Mouse (Mus musculus): Measurements from ENCODE around the gene Dlx5. TPM values are rescaled to one million over a fixed set of nuclear protein-coding genes. Genes with fewer than 3 reads are reported as not detected.

Gene Dlx5
- 6.2 and 7.1 TPM in 2 replicates for polyA plus RNA-seq (2015; fragmentation: Nextera tagmentation; extraction: Ambion mirVana)

- Histone ChIP-seq H3K36me3 (ENCODE audit: control insufficient read depth, insufficient read depth, low read length) (no peaks in the 10 kb centered on the region), H3K4me1 (replicated peaks; ENCODE audit: control insufficient read depth, insufficient read depth) (0 out of 2 replicates have a peak, but pooled peaks cover 3% of the 10 kb centered on the region), H3K4me3 (ENCODE audit: low read depth, low read length) (peak within 1 kb of the TSS; percentile 41), H3K9me3 (ENCODE audit: control insufficient read depth, low read length) (no peaks in the 10 kb centered on the region), H3K27me3 (ENCODE audit: control insufficient read depth, insufficient read depth, low read length) (peaks cover 20% of the 10 kb centered on the region; the same call in 1 of the 2 replicates), H3K9ac (ENCODE audit: low read length) (peak within 1 kb of the TSS; percentile 35), H3K4me2 (replicated peaks; ENCODE audit: low read depth) (peak within 1 kb of the TSS; percentile 67), H3K27ac (replicated peaks) (no peak within 1 kb of the TSS)
- no peak for TF ChIP-seq CTCF (IDR thresholded peaks at IDR 0.05; ENCODE audit: low read depth)
- TF ChIP-seq EP300 (optimal IDR thresholded peaks at IDR 0.05), result no peak
- 2% methylated on average over 34 of the region's 42 CpGs for WGBS
- ATAC-seq (ENCODE audit: low FRiP score, low TSS enrichment), result peak; percentile 68
- peak; percentile 53 for DNase-seq (ENCODE audit: low spot score)
Observed at GRCm38 (mm10) chr6:6881638-6882190, at the start of gene Dlx5. Dlx5 (minus strand) TSS chr6:6882085.

GRCm38 (mm10) chr6:6931507-6931906 lies 49.6 kb upstream of the Dlx5 start:
- Histone ChIP-seq H3K4me2 (replicated peaks; ENCODE audit: low read depth) (no peak overlapping the region), H3K36me3 (ENCODE audit: control insufficient read depth, insufficient read depth, low read length) (no peaks in the 10 kb centered on the region), H3K4me3 (ENCODE audit: low read depth, low read length) (no peak overlapping the region), H3K9ac (ENCODE audit: low read length) (no peak overlapping the region), H3K9me3 (ENCODE audit: control insufficient read depth, low read length) (no peaks in the 10 kb centered on the region), H3K27ac (replicated peaks) (no peak overlapping the region), H3K4me1 (replicated peaks; ENCODE audit: control insufficient read depth, insufficient read depth) (no peaks in the 10 kb centered on the region), H3K27me3 (ENCODE audit: control insufficient read depth, insufficient read depth, low read length) (no peaks in the 10 kb centered on the region)
- ATAC-seq (ENCODE audit: low FRiP score, low TSS enrichment), result no peak
- TF ChIP-seq CTCF (IDR thresholded peaks at IDR 0.05; ENCODE audit: low read depth) (no peak), EP300 (optimal IDR thresholded peaks at IDR 0.05) (no peak)
- DNase-seq (ENCODE audit: low spot score), result no peak
- WGBS, result 70% methylated on average over 4 of the region's 4 CpGs

- 77% methylated on average over 4 of the region's 4 CpGs for WGBS
Observed at GRCm38 (mm10) chr6:6930831-6931230, 48.9 kb upstream of the Dlx5 start.

GRCm38 (mm10) chr6:6925264-6925663 lies 43.4 kb upstream of the Dlx5 start:
- WGBS, result 32% methylated on average over 1 of the region's 1 CpGs
- H3K4me3 ChIP-seq (ENCODE audit: low read depth, low read length), result no peak overlapping the region
- no peaks in the 10 kb centered on the region for H3K27me3 ChIP-seq (ENCODE audit: control insufficient read depth, insufficient read depth, low read length)
- DNase-seq (ENCODE audit: low spot score), result no peak
- H3K4me1 ChIP-seq (replicated peaks; ENCODE audit: control insufficient read depth, insufficient read depth), result no peaks in the 10 kb centered on the region
- ATAC-seq (ENCODE audit: low FRiP score, low TSS enrichment), result no peak
- no peak overlapping the region for H3K9ac ChIP-seq (ENCODE audit: low read length)
- no peaks in the 10 kb centered on the region for H3K9me3 ChIP-seq (ENCODE audit: control insufficient read depth, low read length)
- TF ChIP-seq CTCF (IDR thresholded peaks at IDR 0.05; ENCODE audit: low read depth) (no peak), EP300 (optimal IDR thresholded peaks at IDR 0.05) (no peak)
- H3K36me3 ChIP-seq (ENCODE audit: control insufficient read depth, insufficient read depth, low read length), result no peaks in the 10 kb centered on the region
- H3K4me2 ChIP-seq (replicated peaks; ENCODE audit: low read depth), result no peak overlapping the region
- H3K27ac ChIP-seq (replicated peaks), result no peak overlapping the region

More at GRCm38 (mm10) chr6:6930831-6931230, 48.9 kb upstream of the Dlx5 start:
- TF ChIP-seq CTCF (IDR thresholded peaks at IDR 0.05; ENCODE audit: low read depth), result no peak
- no peak for TF ChIP-seq EP300 (optimal IDR thresholded peaks at IDR 0.05)
- ATAC-seq (ENCODE audit: low FRiP score, low TSS enrichment) (no peak), DNase-seq (ENCODE audit: low spot score) (no peak)
- no peaks in the 10 kb centered on the region for H3K4me1 ChIP-seq (replicated peaks; ENCODE audit: control insufficient read depth, insufficient read depth)
- no peaks in the 10 kb centered on the region for H3K9me3 ChIP-seq (ENCODE audit: control insufficient read depth, low read length)
- H3K4me3 ChIP-seq (ENCODE audit: low read depth, low read length), result no peak overlapping the region
- H3K9ac ChIP-seq (ENCODE audit: low read length), result no peak overlapping the region
- H3K27ac ChIP-seq (replicated peaks), result no peak overlapping the region
- H3K4me2 ChIP-seq (replicated peaks; ENCODE audit: low read depth), result no peak overlapping the region
- no peaks in the 10 kb centered on the region for H3K27me3 ChIP-seq (ENCODE audit: control insufficient read depth, insufficient read depth, low read length)
- H3K36me3 ChIP-seq (ENCODE audit: control insufficient read depth, insufficient read depth, low read length), result no peaks in the 10 kb centered on the region

GRCm38 (mm10) chr6:6917334-6917733 lies 35.4 kb upstream of the Dlx5 start:
- 88% methylated on average over 4 of the region's 4 CpGs for WGBS
- no peaks in the 10 kb centered on the region for H3K27me3 ChIP-seq (ENCODE audit: control insufficient read depth, insufficient read depth, low read length)
- H3K27ac ChIP-seq (replicated peaks), result no peak overlapping the region
- no peak overlapping the region for H3K4me2 ChIP-seq (replicated peaks; ENCODE audit: low read depth)
- H3K36me3 ChIP-seq (ENCODE audit: control insufficient read depth, insufficient read depth, low read length), result no peaks in the 10 kb centered on the region
- no peaks in the 10 kb centered on the region for H3K4me1 ChIP-seq (replicated peaks; ENCODE audit: control insufficient read depth, insufficient read depth)
- no peak for DNase-seq (ENCODE audit: low spot score)
- no peaks in the 10 kb centered on the region for H3K9me3 ChIP-seq (ENCODE audit: control insufficient read depth, low read length)
- H3K9ac ChIP-seq (ENCODE audit: low read length), result no peak overlapping the region
- H3K4me3 ChIP-seq (ENCODE audit: low read depth, low read length), result no peak overlapping the region
- TF ChIP-seq CTCF (IDR thresholded peaks at IDR 0.05; ENCODE audit: low read depth) (no peak), EP300 (optimal IDR thresholded peaks at IDR 0.05) (no peak)
- no peak for ATAC-seq (ENCODE audit: low FRiP score, low TSS enrichment)

- no peaks in the 10 kb centered on the region for H3K36me3 ChIP-seq (ENCODE audit: control insufficient read depth, insufficient read depth, low read length)
- H3K4me1 ChIP-seq (replicated peaks; ENCODE audit: control insufficient read depth, insufficient read depth), result no peaks in the 10 kb centered on the region
- H3K27me3 ChIP-seq (ENCODE audit: control insufficient read depth, insufficient read depth, low read length), result no peaks in the 10 kb centered on the region
- ATAC-seq (ENCODE audit: low FRiP score, low TSS enrichment) (no peak), DNase-seq (ENCODE audit: low spot score) (no peak)
- TF ChIP-seq CTCF (IDR thresholded peaks at IDR 0.05; ENCODE audit: low read depth), result no peak
- no peak for TF ChIP-seq EP300 (optimal IDR thresholded peaks at IDR 0.05)
- H3K4me3 ChIP-seq (ENCODE audit: low read depth, low read length), result no peak overlapping the region
- no peak overlapping the region for H3K9ac ChIP-seq (ENCODE audit: low read length)
- H3K9me3 ChIP-seq (ENCODE audit: control insufficient read depth, low read length), result no peaks in the 10 kb centered on the region
- H3K4me2 ChIP-seq (replicated peaks; ENCODE audit: low read depth), result no peak overlapping the region
- H3K27ac ChIP-seq (replicated peaks), result no peak overlapping the region
- 53% methylated on average over 9 of the region's 9 CpGs for WGBS
Observed at GRCm38 (mm10) chr6:6915526-6915915, 33.6 kb upstream of the Dlx5 start.

Data from stomach, postnatal 0 days (tissue).